Mouse (Mus musculus): Measurements from ENCODE around the gene Gm11627. TPM values are rescaled to one million over a fixed set of nuclear protein-coding genes. Genes with fewer than 3 reads are reported as not detected.

The Gm11627 gene
- polyA plus RNA-seq (2015; fragmentation: Nextera tagmentation; extraction: Ambion mirVana) = 6.1 and 10.6 TPM in 2 replicates

DNA sequence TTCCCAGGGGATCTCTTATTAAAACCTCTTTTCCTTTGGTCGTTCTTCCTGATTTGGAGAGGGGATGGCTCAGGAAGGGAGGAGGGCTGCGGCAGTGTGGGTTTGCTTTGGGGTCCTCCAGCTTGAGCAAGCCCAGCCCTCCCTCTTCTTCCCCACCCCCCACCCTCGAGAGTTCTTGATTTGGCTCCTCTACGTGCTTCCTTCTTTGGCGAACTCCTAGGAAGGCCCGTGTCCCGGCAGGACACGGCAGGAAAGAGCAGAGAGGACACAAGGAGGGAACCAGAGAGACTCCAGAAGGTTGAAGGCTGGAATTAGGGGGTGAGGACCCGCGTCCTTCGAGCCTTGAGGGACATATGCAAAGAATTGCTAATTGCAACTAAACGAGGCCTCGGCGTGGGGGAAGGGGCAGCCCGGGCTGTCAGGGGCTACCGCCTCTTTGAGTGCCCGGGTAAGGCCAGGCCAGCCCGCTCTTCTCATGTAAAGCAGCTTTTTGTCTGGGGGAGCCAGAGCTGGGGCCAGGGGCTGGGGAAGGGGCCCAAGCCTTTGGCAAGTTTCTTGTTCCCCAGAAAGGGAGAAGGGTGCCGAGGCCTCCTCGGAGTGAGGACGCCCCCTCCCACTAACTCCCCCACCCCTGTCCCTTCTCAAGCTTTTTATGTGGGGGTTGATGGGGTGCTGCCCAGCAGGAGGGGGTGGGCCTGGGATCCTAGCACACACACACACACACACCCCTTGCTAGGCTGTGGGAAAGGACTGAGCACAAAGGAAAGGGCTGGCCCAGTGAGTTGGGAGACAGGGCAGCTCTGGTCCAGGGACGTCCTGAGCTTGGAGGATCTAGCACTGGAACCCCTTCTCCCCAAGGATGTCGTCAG, at the start of gene Gm11627:
Gene Gm11627 (minus strand): TSS at position 297 of the 869 bp plus-strand sequence.

DNA sequence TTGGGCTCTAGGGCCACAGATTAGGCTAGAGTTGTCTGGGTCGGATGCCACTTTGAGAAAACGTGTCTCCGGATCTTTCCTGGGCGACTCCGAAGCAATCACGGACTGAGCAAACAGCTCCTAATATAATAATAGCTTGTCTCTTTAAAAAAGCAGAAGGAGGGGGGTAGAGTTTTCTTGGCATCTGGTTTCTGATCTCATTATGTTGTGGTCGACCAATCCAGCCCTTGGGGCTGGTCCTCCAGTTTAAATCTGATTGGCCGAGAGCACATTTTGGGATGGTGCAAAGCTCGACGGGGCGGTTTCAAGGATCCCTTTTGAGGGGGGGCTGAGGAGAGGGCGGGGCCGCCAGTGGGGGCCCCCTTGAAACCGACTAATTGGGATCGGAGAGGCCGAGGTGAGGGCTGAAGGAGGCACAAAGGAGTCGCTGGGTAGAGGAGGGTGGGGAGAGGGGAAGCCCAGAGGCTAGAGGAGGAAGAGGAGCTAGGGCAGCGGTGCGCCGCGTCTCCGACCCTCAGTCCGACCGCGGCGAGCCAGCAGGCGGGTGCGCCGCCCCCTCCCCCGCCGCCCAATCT, 24.8 kb upstream of the Gm11627 start, which contains the start of gene Fzd2:
Gene Fzd2 (plus strand): TSS at position 387 of the 575 bp plus-strand sequence.

DNA sequence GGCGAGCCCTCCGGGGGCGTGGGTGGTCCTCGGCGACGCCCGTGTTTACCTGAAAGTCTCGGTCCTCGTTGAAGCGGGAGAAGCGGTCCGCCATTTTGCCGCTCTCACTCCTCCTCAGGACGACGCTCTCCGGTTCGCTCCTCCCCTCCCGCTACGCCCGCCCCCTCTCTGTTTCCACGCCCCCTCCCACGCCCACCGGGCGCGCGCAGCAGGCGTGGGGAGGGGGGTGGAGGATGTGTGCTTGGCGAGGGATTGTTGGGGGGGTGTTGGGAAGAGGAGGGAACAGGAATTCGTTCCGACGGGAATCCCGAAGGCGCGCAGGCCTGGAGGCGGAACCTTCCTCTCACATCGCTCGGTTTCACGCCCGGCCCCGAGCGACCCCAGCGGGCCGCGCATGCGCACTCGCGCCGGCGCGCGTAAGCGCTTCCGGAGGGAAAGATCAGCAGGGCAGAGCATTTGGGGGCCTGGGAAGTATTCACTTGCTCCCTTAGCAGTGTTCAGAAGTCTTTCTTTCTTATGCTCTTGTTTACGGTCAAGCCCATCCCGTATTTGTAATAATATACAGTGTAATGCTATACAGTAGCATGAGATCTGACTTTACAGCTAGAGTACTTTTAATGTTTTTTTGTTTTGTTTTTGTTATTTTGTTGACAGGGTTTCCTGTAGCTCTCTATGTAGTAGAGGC, 23.1 kb downstream of the Gm11627 start, which contains the start of gene Gpatch8:
Gene Gpatch8 (minus strand): TSS at position 362 of the 685 bp plus-strand sequence.

Other genes starting within 250 kb of the Gm11627 start
- 15.4 and 17.7 TPM in 2 replicates for gene Slc4a1, start 213.3 kb downstream of the Gm11627 start, polyA plus RNA-seq (2015; fragmentation: Nextera tagmentation; extraction: Ambion mirVana)
- gene Rundc3a, start 186.1 kb downstream of the Gm11627 start, polyA plus RNA-seq (2015; fragmentation: Nextera tagmentation; extraction: Ambion mirVana) = 38.2 and 52.7 TPM in 2 replicates
- gene Slc25a39, start 171.5 kb downstream of the Gm11627 start, polyA plus RNA-seq (2015; fragmentation: Nextera tagmentation; extraction: Ambion mirVana) = 201 and 336 TPM in 2 replicates
- 180 and 237 TPM in 2 replicates for gene Grn, start 149.1 kb downstream of the Gm11627 start, polyA plus RNA-seq (2015; fragmentation: Nextera tagmentation; extraction: Ambion mirVana)
- gene Fam171a2, start 131.8 kb downstream of the Gm11627 start, polyA plus RNA-seq (2015; fragmentation: Nextera tagmentation; extraction: Ambion mirVana) = 5.4 and 8.2 TPM in 2 replicates
- gene Itga2b, start 109.3 kb downstream of the Gm11627 start, polyA plus RNA-seq (2015; fragmentation: Nextera tagmentation; extraction: Ambion mirVana) = 10.6 and 15.9 TPM in 2 replicates
- gene Gpatch8, start 23.1 kb downstream of the Gm11627 start, polyA plus RNA-seq (2015; fragmentation: Nextera tagmentation; extraction: Ambion mirVana) = 23.8 and 30.4 TPM in 2 replicates
- gene Fzd2, start 24.9 kb upstream of the Gm11627 start, polyA plus RNA-seq (2015; fragmentation: Nextera tagmentation; extraction: Ambion mirVana) = 11.8 and 20.1 TPM in 2 replicates
- gene Meioc, start 84.3 kb upstream of the Gm11627 start, polyA plus RNA-seq (2015; fragmentation: Nextera tagmentation; extraction: Ambion mirVana) = 0.07 and 0.11 TPM in 2 replicates
- gene Ccdc43, start 118.3 kb upstream of the Gm11627 start, polyA plus RNA-seq (2015; fragmentation: Nextera tagmentation; extraction: Ambion mirVana) = 22.5 and 30.7 TPM in 2 replicates
- gene Adam11, start 182.0 kb upstream of the Gm11627 start, polyA plus RNA-seq (2015; fragmentation: Nextera tagmentation; extraction: Ambion mirVana) = 2.9 and 3.7 TPM in 2 replicates
- gene Gjc1, start 240.2 kb upstream of the Gm11627 start, polyA plus RNA-seq (2015; fragmentation: Nextera tagmentation; extraction: Ambion mirVana) = 23.3 and 26.2 TPM in 2 replicates